Mouse (Mus musculus) MEL (cell line): ENCODE measurements around the gene Far2. TPM values are rescaled to one million over a fixed set of nuclear protein-coding genes. Genes with fewer than 3 reads are reported as not detected.

Experiments
- DNase-seq: peaks from one replicate; pipeline ENCODE4 v3.0.0; 2011; ENCODE audit warnings: low read depth, low spot score
- H3K27ac ChIP-seq: 2 replicates; pipeline ENCODE4 v1.5.1; 2012; ENCODE audit warnings: low read depth, mild to moderate bottlenecking, control low read depth, low read length, moderate library complexity; ENCODE audit not compliant: control insufficient read depth
- H3K27me3 ChIP-seq, 2 experiments: fragments of 150-350 bp in 1 of 2; sonication (generic) in 1 of 2; 2 replicates each; pipeline ENCODE4 v1.6.1; 2012; ENCODE audit warnings: low read length in 2 of 2, mild to moderate bottlenecking in 2 of 2, improper control_type of control experiment in 1 of 2, moderate library complexity in 1 of 2; ENCODE audit not compliant: insufficient read depth in 2 of 2, control insufficient read depth in 1 of 2
- H3K36me3 ChIP-seq, 2 experiments: 2 replicates each; pipeline ENCODE4 v1.6.1; 2012 to 2014; ENCODE audit warnings: low read length in 2 of 2, improper control_type of control experiment in 1 of 2, inconsistent platforms in 1 of 2, mild to moderate bottlenecking in 1 of 2; ENCODE audit not compliant: insufficient read depth in 2 of 2, control insufficient read depth in 1 of 2
- H3K4me1 ChIP-seq, 2 experiments: fragments of 150-350 bp in 1 of 2; sonication (generic) in 1 of 2; 2 replicates each; pipeline ENCODE4 v1.6.1; 2012; ENCODE audit warnings: low read length in 2 of 2, improper control_type of control experiment in 1 of 2, mild to moderate bottlenecking in 1 of 2; ENCODE audit not compliant: insufficient read depth in 2 of 2, control insufficient read depth in 1 of 2
- H3K4me3 ChIP-seq, 2 experiments: fragments of 150-350 bp in 1 of 2; sonication (generic) in 1 of 2; 2 replicates each; pipeline ENCODE4 v1.5.1; 2012; ENCODE audit warnings: low read depth in 2 of 2, low read length in 2 of 2, mild to moderate bottlenecking in 2 of 2, moderate library complexity in 2 of 2, control low read depth in 1 of 2, improper control_type of control experiment in 1 of 2; ENCODE audit not compliant: control insufficient read depth in 1 of 2, insufficient read depth in 1 of 2
- H3K79me2 ChIP-seq: 2 replicates; pipeline ENCODE4 v1.6.1; 2012; ENCODE audit warnings: mild to moderate bottlenecking, low read length, moderate library complexity; ENCODE audit not compliant: control insufficient read depth, poor library complexity, insufficient read depth
- H3K9ac ChIP-seq: 2 replicates; pipeline ENCODE4 v1.6.1; 2012; ENCODE audit warnings: low read depth, mild to moderate bottlenecking, control low read depth, low read length, moderate library complexity; ENCODE audit not compliant: control insufficient read depth, poor library complexity, severe bottlenecking
- H3K9me3 ChIP-seq: fragments of 150-350 bp; sonication (generic); replicated peaks from 2 replicates; pipeline ENCODE4 v1.6.1; 2012; ENCODE audit warnings: mild to moderate bottlenecking, low read length, improper control_type of control experiment, moderate library complexity; ENCODE audit not compliant: insufficient read depth
- CHD2 ChIP-seq: IDR thresholded peaks from 2 replicates; pipeline ENCODE4 v1.6.1; 2011; ENCODE audit warnings: low read length, improper control_type of control experiment
- E2F4 ChIP-seq: IDR thresholded peaks from 2 replicates; pipeline ENCODE4 v1.6.1; 2011; ENCODE audit warnings: low read depth, low read length, improper control_type of control experiment, borderline replicate concordance
- ELF1 ChIP-seq: IDR thresholded peaks from 2 replicates; pipeline ENCODE4 v1.6.1; 2014; ENCODE audit warnings: low read depth, mild to moderate bottlenecking, inconsistent platforms, low read length, improper control_type of control experiment, moderate library complexity
- EP300 ChIP-seq, 2 experiments: IDR thresholded peaks; 2 replicates each; pipeline ENCODE4 v1.6.1; 2011; ENCODE audit warnings: improper control_type of control experiment in 2 of 2, low read length in 2 of 2, low read depth in 1 of 2, mild to moderate bottlenecking in 1 of 2
- ETS1 ChIP-seq: IDR thresholded peaks from 2 replicates; pipeline ENCODE4 v1.6.1; 2012; ENCODE audit warnings: low read depth, mild to moderate bottlenecking, inconsistent platforms, low read length, improper control_type of control experiment, moderate library complexity
- GATA1 ChIP-seq: IDR thresholded peaks from 2 replicates; pipeline ENCODE4 v1.6.1; 2011; ENCODE audit warnings: low read depth, low read length, improper control_type of control experiment
- HCFC1 ChIP-seq: IDR thresholded peaks from 2 replicates; pipeline ENCODE4 v1.6.1; 2012; ENCODE audit warnings: low read depth, mild to moderate bottlenecking, inconsistent platforms, low read length, improper control_type of control experiment, moderate library complexity
- KAT2A ChIP-seq: conservative IDR thresholded peaks from 2 replicates; pipeline ENCODE4 v1.6.1; 2012; ENCODE audit warnings: low read depth, low read length, improper control_type of control experiment, inconsistent platforms
- MAX ChIP-seq: IDR thresholded peaks from 2 replicates; pipeline ENCODE4 v1.6.1; 2011; ENCODE audit warnings: low read length, improper control_type of control experiment
- MAZ ChIP-seq: IDR thresholded peaks from 2 replicates; pipeline ENCODE4 v1.6.1; 2012; ENCODE audit warnings: low read depth, mild to moderate bottlenecking, inconsistent platforms, low read length, improper control_type of control experiment
- MXI1 ChIP-seq: IDR thresholded peaks from 2 replicates; pipeline ENCODE4 v1.6.1; 2011; ENCODE audit warnings: mild to moderate bottlenecking, low read depth, low read length, improper control_type of control experiment
- MYB ChIP-seq: IDR thresholded peaks from 2 replicates; pipeline ENCODE4 v1.6.1; 2011; ENCODE audit warnings: mild to moderate bottlenecking, low read depth, low read length, improper control_type of control experiment
- MYC ChIP-seq: IDR thresholded peaks from 2 replicates; pipeline ENCODE4 v1.6.1; 2011; ENCODE audit warnings: low read depth, mild to moderate bottlenecking, low read length, improper control_type of control experiment, moderate library complexity
- NELFE ChIP-seq: IDR thresholded peaks from 2 replicates; pipeline ENCODE4 v1.6.1; 2011; ENCODE audit warnings: low read depth, low read length, improper control_type of control experiment
- POLR2A ChIP-seq, 2 experiments: IDR thresholded peaks; 2 replicates each; pipeline ENCODE4 v1.6.1; 2011 to 2012; ENCODE audit warnings: low read length in 2 of 2, mild to moderate bottlenecking in 2 of 2, control low read depth in 1 of 2, improper control_type of control experiment in 1 of 2, low read depth in 1 of 2, moderate library complexity in 1 of 2; ENCODE audit not compliant: control insufficient read depth in 1 of 2, insufficient read depth in 1 of 2, poor library complexity in 1 of 2
- POLR2AphosphoS2 ChIP-seq: IDR thresholded peaks from 2 replicates; pipeline ENCODE4 v1.6.1; 2011; ENCODE audit warnings: low read length, improper control_type of control experiment
- POLR2AphosphoS5 ChIP-seq: IDR thresholded peaks from 2 replicates; pipeline ENCODE4 v1.6.1; 2012; ENCODE audit warnings: low read depth, borderline replicate concordance, mild to moderate bottlenecking, inconsistent platforms, low read length, moderate library complexity, mixed read lengths
- RAD21 ChIP-seq: IDR thresholded peaks from 2 replicates; pipeline ENCODE4 v1.6.1; 2011; ENCODE audit warnings: mild to moderate bottlenecking, low read depth, low read length, improper control_type of control experiment
- RCOR1 ChIP-seq: IDR thresholded peaks from 2 replicates; pipeline ENCODE4 v1.6.1; 2012; ENCODE audit warnings: low read depth, mild to moderate bottlenecking, inconsistent platforms, low read length, improper control_type of control experiment
- SIN3A ChIP-seq: IDR thresholded peaks from 2 replicates; pipeline ENCODE4 v1.6.1; 2012; ENCODE audit warnings: low read length, improper control_type of control experiment, inconsistent platforms
- SMC3 ChIP-seq: IDR thresholded peaks from 2 replicates; pipeline ENCODE4 v1.6.1; 2011; ENCODE audit warnings: low read depth, low read length, improper control_type of control experiment
- TAL1 ChIP-seq: IDR thresholded peaks from 2 replicates; pipeline ENCODE4 v1.6.1; 2012; ENCODE audit warnings: mild to moderate bottlenecking, inconsistent platforms, low read length, moderate library complexity, mixed read lengths
- TBP ChIP-seq: IDR thresholded peaks from 2 replicates; pipeline ENCODE4 v1.8.0; 2011; ENCODE audit warnings: low read depth, low read length, improper control_type of control experiment
- TCF12 ChIP-seq: IDR thresholded peaks from 2 replicates; pipeline ENCODE4 v1.6.1; 2014; ENCODE audit warnings: low read depth, mild to moderate bottlenecking, inconsistent platforms, low read length, improper control_type of control experiment, moderate library complexity
- ZKSCAN1 ChIP-seq: IDR thresholded peaks from 2 replicates; pipeline ENCODE4 v1.6.1; 2012; ENCODE audit warnings: low read depth, mild to moderate bottlenecking, inconsistent platforms, low read length, improper control_type of control experiment, moderate library complexity
- ZMIZ1 ChIP-seq: IDR thresholded peaks from 2 replicates; pipeline ENCODE4 v1.6.1; 2012; ENCODE audit warnings: low read depth, mild to moderate bottlenecking, inconsistent platforms, low read length, improper control_type of control experiment, moderate library complexity
- polyA plus RNA-seq, 2 experiments: library from polyadenylated mRNA; stranded (reverse) in 1 of 2; unstranded in 1 of 2; fragments of >175 nt in 1 of 2; fragments of >200 nt in 1 of 2; gene quantifications; 2 replicates each; pipeline versions ENCODE4 v1.2.1 to v1.2.4; 2012; ENCODE audit warnings: low replicate concordance in 2 of 2, low read depth in 1 of 2; ENCODE audit not compliant: insufficient read length in 2 of 2, insufficient read depth in 1 of 2, missing spikeins in 1 of 2
- total RNA-seq: library from RNA; depleted of rRNA; stranded (reverse); fragments of 300-350 nt; gene quantifications from 2 replicates; pipeline ENCODE4 v1.2.3, GENCODE M21; 2012

Gene Far2
- total and polyA plus RNA-seq, 3 experiments: 0.81 to 2.8 TPM; not detected in 1

DNA sequence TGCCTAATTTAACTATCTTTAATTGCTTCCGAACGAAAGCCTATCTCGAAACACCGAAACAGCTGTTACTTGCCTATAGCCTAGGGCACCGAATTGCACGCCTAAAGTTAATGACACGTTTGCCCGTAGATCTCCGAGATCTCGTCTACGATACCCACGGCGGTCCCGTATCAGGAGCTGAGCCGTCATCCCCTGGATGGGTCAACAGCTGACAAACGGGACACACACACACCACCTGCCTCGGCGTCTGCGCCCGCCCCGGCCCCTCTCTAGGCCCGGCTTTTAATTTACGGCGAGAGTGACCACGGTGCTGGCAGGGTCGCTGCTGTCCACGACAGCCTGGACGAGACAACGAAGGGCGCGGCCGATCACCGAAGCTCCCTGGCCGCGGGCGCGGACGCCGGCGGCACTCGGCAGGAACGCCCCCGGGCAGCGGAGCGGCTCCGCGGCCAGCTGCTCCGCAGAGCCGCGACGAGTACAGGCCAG is 164.4 kb downstream of the Far2 start:
- Histone ChIP-seq H3K4me3 (peak overlapping the region; percentile 86 to 88), H3K9ac (peak overlapping the region; percentile 89), H3K4me1 (peaks cover 0 to 2% of the 10 kb centered on the region in 2 experiments; a peak in 1 of 4 replicates), H3K27ac (peak overlapping the region; percentile 51), H3K9me3 (no peaks in the 10 kb centered on the region), H3K36me3 (peaks cover 2 to 19% of the 10 kb centered on the region in 2 experiments; a peak in 3 of 4 replicates), H3K27me3 (no peaks in the 10 kb centered on the region), H3K79me2 (peaks cover 46% of the 10 kb centered on the region)
- TF ChIP-seq SIN3A: peak; percentile 58; the same call in 1 of the 2 replicates
- TF ChIP-seq RCOR1: no peak
- TF ChIP-seq MAZ: no peak
- TF ChIP-seq HCFC1: no peak
- TF ChIP-seq TAL1: no peak
- peak; percentile 42; the same call in 1 of the 2 replicates for TF ChIP-seq ETS1
- no peak for TF ChIP-seq MXI1
- TF ChIP-seq POLR2AphosphoS5: no peak
- TF ChIP-seq ZMIZ1: no peak
- peak; percentile 57 for DNase-seq

DNA sequence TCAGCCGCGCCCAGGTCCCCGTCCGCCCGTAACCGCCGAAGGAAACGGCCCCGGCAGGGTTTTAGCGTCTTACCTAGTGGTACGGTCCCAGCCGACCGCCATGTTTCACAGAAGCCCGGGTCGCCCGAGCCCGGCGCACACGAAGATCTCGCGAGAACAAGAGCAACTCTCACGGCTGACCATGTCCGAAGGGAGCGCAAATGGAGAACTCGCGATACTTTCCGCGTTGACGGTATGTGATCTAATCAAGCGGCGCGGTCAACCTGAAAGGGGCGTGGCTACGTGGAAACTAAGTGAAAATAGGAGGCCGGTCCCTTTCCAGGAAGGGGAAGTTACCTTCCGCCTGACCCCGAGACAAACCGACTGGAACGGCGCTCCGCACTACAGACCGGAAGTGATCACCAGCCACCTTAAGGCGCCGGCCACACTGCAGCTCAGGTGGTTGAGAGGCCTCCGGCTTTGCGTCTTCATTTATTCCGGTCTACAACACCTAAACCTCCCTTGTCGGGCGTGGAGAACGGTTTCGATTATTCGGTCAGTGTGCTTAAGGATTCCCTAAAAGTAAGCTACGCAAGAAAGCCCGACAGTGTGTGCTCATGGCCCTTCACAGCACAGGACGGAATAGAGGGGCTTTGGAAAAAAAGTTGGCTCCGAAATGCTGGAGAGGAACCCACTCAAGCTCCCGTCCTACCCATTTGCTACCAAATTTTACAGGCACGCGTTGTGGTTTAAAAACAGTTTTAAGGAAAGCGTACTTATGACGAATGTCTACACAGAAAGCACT is 165.0 kb downstream of the Far2 start, which contains the start of gene Ergic2:
TSS of gene Ergic2 (minus strand) at position 478 of the 784 bp plus-strand sequence.
- no peaks in the 10 kb centered on the region for H3K9me3 ChIP-seq
- peak within 1 kb of the TSS; percentile 89 for H3K9ac ChIP-seq
- TF ChIP-seq GATA1: peak; percentile 18; the same call in 1 of the 2 replicates
- TF ChIP-seq RAD21: no peak
- TF ChIP-seq ELF1: peak; percentile 92
- peak; percentile 74 for TF ChIP-seq MAX
- peak; percentile 97 for TF ChIP-seq CHD2
- no peak for TF ChIP-seq SMC3
- peak; percentile 90 for TF ChIP-seq NELFE
- peak; percentile 93 for TF ChIP-seq POLR2AphosphoS2
- peak; percentile 90 for TF ChIP-seq HCFC1
- peak; percentile 89 for TF ChIP-seq MYC
- peak; percentile 68 for TF ChIP-seq MXI1
- TF ChIP-seq MAZ: peak; percentile 47; the same call in 1 of the 2 replicates
- TF ChIP-seq ZKSCAN1: no peak
- TF ChIP-seq POLR2A (IDR thresholded peaks at IDR 0.05; ENCODE audit: control insufficient read depth in 1 of 2, insufficient read depth in 1 of 2, low read depth in 1 of 2, low read length in 2 of 2, poor library complexity in 1 of 2): peak; percentile 94 to 97
- TF ChIP-seq TAL1: no peak
- TF ChIP-seq ETS1: 0 out of 2 replicates have a peak, but pooled peaks have one; percentile 40
- peak; percentile 78; the same call in 1 of the 2 replicates for TF ChIP-seq ZMIZ1
- peak; percentile 52; the same call in 1 of the 2 replicates for TF ChIP-seq KAT2A
- peak; percentile 50 for TF ChIP-seq TCF12
- peak; percentile 83 for TF ChIP-seq SIN3A
- TF ChIP-seq MYB: peak; percentile 78
- no peak for TF ChIP-seq E2F4
- peak; percentile 79 for TF ChIP-seq TBP
- TF ChIP-seq EP300 (IDR thresholded peaks at IDR 0.05; ENCODE audit: low read depth in 1 of 2, low read length in 2 of 2): peak; percentile 11 to 46; a peak in 2 of 4 replicates
- no peaks in the 10 kb centered on the region for H3K27me3 ChIP-seq
- DNase-seq: peak; percentile 100
- H3K4me3 ChIP-seq: peak within 1 kb of the TSS; percentile 88 to 90
- peaks cover 2 to 24% of the 10 kb centered on the region in 2 experiments; a peak in 3 of 4 replicates for H3K36me3 ChIP-seq
- H3K4me1 ChIP-seq: peaks cover 0 to 6% of the 10 kb centered on the region in 2 experiments; a peak in 2 of 4 replicates
- peaks cover 45% of the 10 kb centered on the region for H3K79me2 ChIP-seq
- peak within 1 kb of the TSS; percentile 75 for H3K27ac ChIP-seq
